Mouse (Mus musculus): Measurements from ENCODE around the gene Gls. TPM values are rescaled to one million over a fixed set of nuclear protein-coding genes. Genes with fewer than 3 reads are reported as not detected.

Gene Gls
- polyA plus RNA-seq, 1 experiment = 20.0 TPM

DNA sequence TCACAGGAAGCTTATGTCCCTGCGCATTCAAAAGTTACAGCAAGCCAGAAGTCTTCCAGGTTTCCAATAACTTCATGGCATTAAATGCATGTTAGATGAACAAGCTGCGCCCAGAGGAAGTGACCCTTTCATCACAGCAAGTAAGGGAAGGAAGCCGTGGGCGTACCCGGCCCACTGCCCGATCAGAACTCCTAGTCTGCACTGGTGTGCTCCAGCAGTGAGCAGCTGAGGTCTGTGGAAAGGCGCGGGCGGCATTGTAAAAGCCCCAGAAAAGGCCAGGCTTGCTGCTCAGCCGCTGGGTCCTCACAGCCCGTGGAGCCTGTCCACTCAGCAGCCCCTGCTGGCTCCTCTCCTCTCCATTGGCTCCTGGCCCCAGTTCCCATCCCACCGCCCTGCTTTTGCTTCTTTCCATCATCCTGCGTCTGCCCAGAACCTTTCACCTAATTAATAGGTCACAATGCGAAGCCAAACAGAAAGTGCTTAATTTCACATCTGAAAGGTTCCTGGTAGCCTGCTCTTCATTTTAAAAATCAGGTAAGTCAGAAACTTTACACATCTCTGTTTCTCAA, 66.3 kb downstream of the Gls start:
- no peak for TF ChIP-seq POLR2A (IDR thresholded peaks at IDR 0.05; ENCODE audit: borderline replicate concordance, extremely low read depth, low read depth, low read length)
- TF ChIP-seq CTCF (IDR thresholded peaks at IDR 0.05; ENCODE audit: insufficient read depth, low read length) = no peak
- 36% methylated on average over 14 of the region's 14 CpGs for WGBS
- Histone ChIP-seq H3K4me3 (replicated peaks; ENCODE audit: extremely low read depth, low read depth, low read length) (no peak overlapping the region), H3K4me1 (ENCODE audit: control insufficient read depth, insufficient read depth, low read length) (peaks cover 7% of the 10 kb centered on the region)
- DNase-seq = no peak

- peaks cover 4% of the 10 kb centered on the region; the same call in 1 of the 2 replicates for H3K4me1 ChIP-seq (ENCODE audit: control insufficient read depth, insufficient read depth, low read length)
- H3K4me3 ChIP-seq (replicated peaks; ENCODE audit: extremely low read depth, low read depth, low read length) = no peak overlapping the region
- TF ChIP-seq POLR2A (IDR thresholded peaks at IDR 0.05; ENCODE audit: borderline replicate concordance, extremely low read depth, low read depth, low read length) (no peak), CTCF (IDR thresholded peaks at IDR 0.05; ENCODE audit: insufficient read depth, low read length) (no peak)
- no peak for DNase-seq
- 87% methylated on average over 5 of the region's 5 CpGs for WGBS
Observed at GRCm38 (mm10) chr1:52163707-52164457, 69.2 kb downstream of the Gls start.

DNA sequence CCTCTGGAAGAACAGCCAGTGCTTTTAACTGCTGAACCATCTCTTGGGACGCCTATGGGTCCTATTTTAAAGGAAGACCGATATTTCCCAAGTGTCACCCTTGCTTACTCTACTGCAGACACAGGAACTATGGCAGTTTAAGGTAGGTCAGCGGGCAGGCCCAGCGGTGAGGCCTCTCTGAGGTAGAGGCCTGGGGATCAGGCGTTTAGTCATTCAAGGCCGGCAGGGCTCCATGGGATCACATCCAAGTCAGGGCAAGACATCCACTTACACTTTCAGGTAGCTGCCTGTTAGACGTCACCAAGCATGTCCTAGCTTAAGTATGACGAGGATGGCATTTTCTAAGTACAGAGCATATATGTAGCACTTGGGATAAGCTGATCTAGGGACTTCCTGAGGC, 71.9 kb downstream of the Gls start:
- DNase-seq = no peak
- 93% methylated on average over 8 of the region's 8 CpGs for WGBS
- H3K4me3 ChIP-seq (replicated peaks; ENCODE audit: extremely low read depth, low read depth, low read length) = no peak overlapping the region
- H3K4me1 ChIP-seq (ENCODE audit: control insufficient read depth, insufficient read depth, low read length) = no peaks in the 10 kb centered on the region
- no peak for TF ChIP-seq POLR2A (IDR thresholded peaks at IDR 0.05; ENCODE audit: borderline replicate concordance, extremely low read depth, low read depth, low read length)
- no peak for TF ChIP-seq CTCF (IDR thresholded peaks at IDR 0.05; ENCODE audit: insufficient read depth, low read length)

- WGBS = 69% methylated on average over 17 of the region's 17 CpGs
- Histone ChIP-seq H3K4me3 (replicated peaks; ENCODE audit: extremely low read depth, low read depth, low read length) (no peak overlapping the region), H3K4me1 (ENCODE audit: control insufficient read depth, insufficient read depth, low read length) (no peaks in the 10 kb centered on the region)
- DNase-seq = no peak
- TF ChIP-seq CTCF (IDR thresholded peaks at IDR 0.05; ENCODE audit: insufficient read depth, low read length) = no peak
- no peak for TF ChIP-seq POLR2A (IDR thresholded peaks at IDR 0.05; ENCODE audit: borderline replicate concordance, extremely low read depth, low read depth, low read length)
Observed at GRCm38 (mm10) chr1:52158490-52159381, 74.3 kb downstream of the Gls start.

DNA sequence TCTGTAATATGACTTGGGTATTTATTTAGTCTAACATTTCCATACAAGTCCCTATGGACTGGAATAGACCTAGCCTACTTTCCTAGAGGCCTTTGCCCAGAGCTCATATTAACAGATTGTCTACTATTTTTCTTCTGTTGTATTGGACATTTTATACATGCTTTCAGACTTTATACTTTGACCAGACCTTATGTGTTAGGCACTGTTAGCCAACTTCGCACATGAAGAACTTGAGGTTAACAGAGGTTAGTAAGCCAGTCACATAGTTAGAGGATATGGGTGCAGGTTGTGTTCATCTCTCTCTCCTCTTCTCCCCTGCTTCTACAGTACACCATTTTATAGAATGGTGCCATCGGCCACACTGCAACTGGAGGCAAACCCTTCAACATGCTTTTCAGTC, 75.0 kb downstream of the Gls start:
- WGBS = 86% methylated on average over 2 of the region's 2 CpGs
- TF ChIP-seq CTCF (IDR thresholded peaks at IDR 0.05; ENCODE audit: insufficient read depth, low read length) (no peak), POLR2A (IDR thresholded peaks at IDR 0.05; ENCODE audit: borderline replicate concordance, extremely low read depth, low read depth, low read length) (no peak)
- DNase-seq = no peak
- Histone ChIP-seq H3K4me3 (replicated peaks; ENCODE audit: extremely low read depth, low read depth, low read length) (no peak overlapping the region), H3K4me1 (ENCODE audit: control insufficient read depth, insufficient read depth, low read length) (no peaks in the 10 kb centered on the region)

DNA sequence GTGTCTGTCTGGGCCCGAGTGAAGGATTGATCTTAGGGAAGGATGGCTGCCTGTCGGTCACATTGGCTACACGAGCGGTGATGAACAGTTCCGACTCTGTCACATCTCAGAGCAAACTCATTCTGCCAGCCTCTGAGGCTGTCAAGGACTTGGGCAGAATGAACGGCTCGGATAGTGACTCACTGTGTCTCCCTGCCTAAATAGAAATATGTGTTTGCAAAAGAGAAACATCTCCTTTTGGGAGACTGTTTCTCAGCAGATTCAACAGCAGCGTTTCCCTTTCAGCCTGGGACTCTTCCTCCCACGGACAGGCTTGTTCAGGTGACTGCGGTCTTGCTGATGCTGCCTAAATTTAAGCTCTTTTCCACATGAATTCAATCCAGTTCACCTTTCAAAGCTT, 76.7 kb downstream of the Gls start:
- 92% methylated on average over 10 of the region's 10 CpGs for WGBS
- TF ChIP-seq CTCF (IDR thresholded peaks at IDR 0.05; ENCODE audit: insufficient read depth, low read length) = no peak
- no peak for TF ChIP-seq POLR2A (IDR thresholded peaks at IDR 0.05; ENCODE audit: borderline replicate concordance, extremely low read depth, low read depth, low read length)
- no peaks in the 10 kb centered on the region for H3K4me1 ChIP-seq (ENCODE audit: control insufficient read depth, insufficient read depth, low read length)
- no peak overlapping the region for H3K4me3 ChIP-seq (replicated peaks; ENCODE audit: extremely low read depth, low read depth, low read length)
- no peak for DNase-seq

- no peak for DNase-seq
- H3K4me3 ChIP-seq (replicated peaks; ENCODE audit: extremely low read depth, low read depth, low read length) = no peak overlapping the region
- WGBS = 76% methylated on average over 8 of the region's 8 CpGs
- no peaks in the 10 kb centered on the region for H3K4me1 ChIP-seq (ENCODE audit: control insufficient read depth, insufficient read depth, low read length)
- TF ChIP-seq POLR2A (IDR thresholded peaks at IDR 0.05; ENCODE audit: borderline replicate concordance, extremely low read depth, low read depth, low read length) = no peak
Observed at GRCm38 (mm10) chr1:52154890-52155289, 78.1 kb downstream of the Gls start.

GRCm38 (mm10) chr1:52152936-52153335, 80.1 kb downstream of the Gls start:
- TF ChIP-seq POLR2A (IDR thresholded peaks at IDR 0.05; ENCODE audit: borderline replicate concordance, extremely low read depth, low read depth, low read length) = no peak
- 83% methylated on average over 3 of the region's 3 CpGs for WGBS
- no peak overlapping the region for H3K4me3 ChIP-seq (replicated peaks; ENCODE audit: extremely low read depth, low read depth, low read length)
- no peaks in the 10 kb centered on the region for H3K4me1 ChIP-seq (ENCODE audit: control insufficient read depth, insufficient read depth, low read length)
- no peak for DNase-seq

DNA sequence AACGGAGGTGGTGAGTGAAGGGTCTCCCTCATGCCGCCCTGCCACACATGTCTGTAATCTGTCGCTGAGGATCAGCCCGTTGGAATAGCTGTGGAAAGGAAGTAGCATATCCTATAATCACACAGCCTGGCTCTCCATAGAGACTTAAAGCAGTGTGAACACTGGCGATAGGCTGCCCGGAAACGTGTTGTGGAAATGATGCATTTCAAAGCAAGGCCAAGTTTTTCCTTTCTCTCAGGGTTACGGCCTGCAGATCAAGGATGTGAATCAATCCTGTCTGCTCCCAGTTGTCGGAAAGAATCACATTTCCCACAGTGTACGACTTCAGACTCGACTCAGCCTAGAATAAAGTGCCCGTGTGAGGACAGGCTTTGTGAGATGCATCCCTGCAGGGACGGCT, 80.7 kb downstream of the Gls start:
- no peak for TF ChIP-seq CTCF (IDR thresholded peaks at IDR 0.05; ENCODE audit: insufficient read depth, low read length)
- TF ChIP-seq POLR2A (IDR thresholded peaks at IDR 0.05; ENCODE audit: borderline replicate concordance, extremely low read depth, low read depth, low read length) = no peak
- WGBS = 66% methylated on average over 13 of the region's 13 CpGs
- H3K4me1 ChIP-seq (ENCODE audit: control insufficient read depth, insufficient read depth, low read length) = no peaks in the 10 kb centered on the region
- no peak for DNase-seq
- H3K4me3 ChIP-seq (replicated peaks; ENCODE audit: extremely low read depth, low read depth, low read length) = no peak overlapping the region
